Mouse (Mus musculus): ENCODE data around the gene Fbxo36. TPM values are rescaled to one million over a fixed set of nuclear protein-coding genes. Genes with fewer than 3 reads are reported as not detected.

Gene Fbxo36
- polyA plus RNA-seq, 1 experiment from 2014 or later, result 6.5 TPM

DNA sequence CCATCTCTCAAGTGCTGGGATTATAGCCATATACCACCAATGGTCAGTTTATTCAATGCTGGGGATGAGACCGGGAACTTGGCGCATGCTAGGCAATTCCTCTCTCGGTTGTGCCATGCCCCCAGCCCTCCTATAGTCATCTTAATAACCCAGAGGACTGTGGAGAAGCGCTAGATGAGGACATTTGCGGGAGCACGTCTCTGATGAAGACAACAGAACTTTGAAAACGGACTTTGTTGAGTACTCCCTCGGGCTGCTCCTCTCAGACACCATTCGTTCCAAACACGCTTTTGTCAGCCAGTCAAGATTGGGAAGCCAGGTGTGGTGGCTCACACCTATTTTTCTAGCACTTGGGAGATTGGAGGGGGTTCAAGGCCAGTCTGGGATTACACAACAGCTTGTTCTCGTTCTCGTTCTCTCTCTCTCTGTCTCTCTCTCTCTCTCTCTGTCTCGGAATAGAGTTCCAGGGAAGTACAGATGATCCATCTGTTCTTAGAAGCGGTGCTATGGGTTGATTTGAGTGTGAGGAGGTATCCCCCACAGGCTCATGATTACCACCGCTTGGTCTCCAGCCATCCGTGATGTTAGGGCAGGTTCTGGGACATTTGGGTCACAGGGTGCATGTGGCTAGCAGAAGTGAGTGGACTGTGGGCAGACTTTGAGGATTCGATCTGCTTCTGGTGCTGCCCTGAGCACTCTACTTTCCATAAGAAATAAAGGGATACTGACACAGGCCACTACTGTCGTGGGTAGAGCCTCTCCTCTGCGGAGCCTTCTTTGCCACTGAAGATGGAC, 97.3 kb downstream of the Fbxo36 start:
- H3K4me2 ChIP-seq (replicated peaks), result no peak overlapping the region
- no peaks in the 10 kb centered on the region for H3K36me3 ChIP-seq
- H3K27ac ChIP-seq (replicated peaks), result no peak overlapping the region
- no peak overlapping the region for H3K4me3 ChIP-seq
- H3K9ac ChIP-seq (replicated peaks), result no peak overlapping the region
- no peaks in the 10 kb centered on the region for H3K9me3 ChIP-seq
- H3K27me3 ChIP-seq, result no peaks in the 10 kb centered on the region
- H3K4me1 ChIP-seq, result peaks cover 15% of the 10 kb centered on the region
- WGBS, result 80% methylated on average over 19 of the region's 19 CpGs
- ATAC-seq (replicated peaks), result no peak

DNA sequence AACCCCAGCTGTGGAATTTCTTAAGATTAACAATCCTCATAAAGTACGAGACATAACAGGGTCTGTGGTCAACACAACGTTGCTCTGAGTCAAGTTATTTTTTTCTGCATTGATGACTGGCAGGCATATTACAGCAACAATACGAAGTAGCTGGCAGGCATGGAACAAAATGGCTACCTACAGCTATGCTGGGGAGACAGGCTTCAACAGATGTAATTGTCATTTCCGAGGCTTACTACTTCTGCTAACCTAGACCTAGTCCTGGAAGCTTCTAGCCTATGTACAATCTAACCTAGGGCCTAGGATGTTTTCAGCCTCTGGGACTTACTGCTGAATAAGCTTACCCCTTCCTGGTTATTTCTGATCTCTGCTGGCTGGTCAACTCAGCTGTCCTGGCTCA, 99.8 kb downstream of the Fbxo36 start:
- 81% methylated on average over 4 of the region's 4 CpGs for WGBS
- no peak overlapping the region for H3K27ac ChIP-seq (replicated peaks)
- H3K36me3 ChIP-seq, result no peaks in the 10 kb centered on the region
- no peak overlapping the region for H3K4me2 ChIP-seq (replicated peaks)
- no peaks in the 10 kb centered on the region for H3K9me3 ChIP-seq
- H3K4me3 ChIP-seq, result no peak overlapping the region
- H3K4me1 ChIP-seq, result peaks cover 10% of the 10 kb centered on the region
- H3K27me3 ChIP-seq, result no peaks in the 10 kb centered on the region
- no peak overlapping the region for H3K9ac ChIP-seq (replicated peaks)
- no peak for ATAC-seq (replicated peaks)

DNA sequence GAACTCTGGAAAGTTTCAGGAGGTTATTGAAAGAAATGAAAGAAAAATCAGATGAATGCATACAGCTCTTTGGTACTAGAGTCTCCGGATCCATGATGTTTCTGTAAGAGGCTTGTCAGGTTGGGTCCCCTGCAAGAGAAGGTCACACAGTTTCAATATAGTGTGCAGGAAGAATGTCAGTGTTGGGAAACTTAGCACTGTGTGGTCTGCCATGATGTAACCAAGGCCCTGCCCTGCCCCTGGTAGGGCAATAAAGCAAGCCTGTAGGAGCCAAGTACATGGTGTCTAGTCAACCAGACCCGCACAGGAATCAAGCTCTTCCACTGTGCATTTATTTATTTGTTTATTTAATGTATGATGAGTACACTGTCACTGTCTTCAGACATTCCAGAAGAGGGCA, 100.7 kb downstream of the Fbxo36 start:
- H3K27me3 ChIP-seq, result no peaks in the 10 kb centered on the region
- no peak overlapping the region for H3K9ac ChIP-seq (replicated peaks)
- WGBS, result 98% methylated on average over 2 of the region's 2 CpGs
- no peak overlapping the region for H3K4me2 ChIP-seq (replicated peaks)
- H3K4me3 ChIP-seq, result no peak overlapping the region
- no peak for ATAC-seq (replicated peaks)
- no peaks in the 10 kb centered on the region for H3K36me3 ChIP-seq
- H3K27ac ChIP-seq (replicated peaks), result no peak overlapping the region
- H3K4me1 ChIP-seq, result peaks cover 8% of the 10 kb centered on the region
- no peaks in the 10 kb centered on the region for H3K9me3 ChIP-seq

DNA sequence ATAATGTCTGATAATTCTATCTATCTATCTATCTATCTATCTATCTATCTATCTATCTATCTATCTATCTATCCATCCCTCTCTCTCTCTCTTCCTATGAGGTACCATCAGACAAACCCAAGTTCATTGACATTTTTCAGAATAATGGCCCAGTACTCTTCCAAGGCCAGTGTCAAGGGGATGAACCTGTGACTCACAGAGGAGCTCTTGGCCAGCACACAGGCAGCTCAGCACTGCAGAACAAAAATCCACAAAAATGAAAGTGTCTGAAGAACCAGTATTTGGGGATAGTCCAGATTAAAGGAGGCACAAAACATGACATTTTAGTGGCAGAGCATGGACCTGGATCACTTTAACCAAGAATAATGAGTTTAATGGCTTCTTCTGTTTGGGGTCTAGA, 103.0 kb downstream of the Fbxo36 start:
- no peak overlapping the region for H3K27ac ChIP-seq (replicated peaks)
- H3K4me1 ChIP-seq, result no peaks in the 10 kb centered on the region
- H3K9ac ChIP-seq (replicated peaks), result no peak overlapping the region
- no peak overlapping the region for H3K4me3 ChIP-seq
- ATAC-seq (replicated peaks), result no peak
- H3K27me3 ChIP-seq, result no peaks in the 10 kb centered on the region
- H3K4me2 ChIP-seq (replicated peaks), result no peak overlapping the region
- H3K9me3 ChIP-seq, result no peaks in the 10 kb centered on the region
- H3K36me3 ChIP-seq, result no peaks in the 10 kb centered on the region

DNA sequence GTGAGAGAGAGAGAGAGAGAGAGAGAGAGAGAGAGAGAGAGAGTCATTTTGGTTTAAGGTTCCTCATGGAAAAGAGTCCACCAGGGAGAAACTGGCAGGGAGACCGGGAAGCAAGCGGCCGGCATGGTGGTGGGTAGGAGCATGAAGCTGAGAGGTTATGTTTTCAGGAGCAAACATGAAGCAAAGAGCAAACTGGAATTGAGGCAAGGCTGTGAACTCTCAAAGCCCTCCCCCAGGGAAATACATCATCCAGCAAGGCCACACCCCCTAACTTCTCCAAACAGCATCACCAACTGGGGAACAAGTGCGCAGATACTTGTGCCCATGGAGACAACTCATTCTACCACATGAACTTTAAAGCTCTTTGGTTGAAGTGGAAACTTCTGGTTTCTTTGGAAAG, 103.9 kb downstream of the Fbxo36 start:
- Histone ChIP-seq H3K27me3 (no peaks in the 10 kb centered on the region), H3K36me3 (no peaks in the 10 kb centered on the region), H3K9ac (replicated peaks) (no peak overlapping the region), H3K4me1 (no peaks in the 10 kb centered on the region), H3K4me3 (no peak overlapping the region), H3K9me3 (no peaks in the 10 kb centered on the region), H3K4me2 (replicated peaks) (no peak overlapping the region), H3K27ac (replicated peaks) (no peak overlapping the region)
- WGBS, result 95% methylated on average over 4 of the region's 4 CpGs
- ATAC-seq (replicated peaks), result no peak

DNA sequence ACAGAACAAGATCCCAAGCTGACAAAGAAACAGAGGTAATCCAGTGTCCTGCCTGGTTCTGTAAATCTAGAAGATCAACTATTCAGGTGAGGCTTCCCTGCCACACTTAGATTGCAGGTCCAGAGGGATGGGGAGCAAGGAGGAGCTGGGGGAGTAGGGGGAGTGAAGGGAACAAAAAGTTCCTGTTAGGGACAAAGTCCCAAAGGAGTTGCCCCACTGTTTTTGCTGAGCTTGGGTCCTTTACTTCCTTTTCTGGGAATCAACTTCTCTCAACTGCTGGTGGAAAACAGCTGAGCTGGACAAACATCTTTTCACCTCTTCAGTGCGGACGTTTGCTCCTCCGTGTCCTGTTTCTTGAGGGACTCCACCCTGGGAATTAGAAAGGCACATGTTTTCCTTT, 106.3 kb downstream of the Fbxo36 start:
- ATAC-seq (replicated peaks), result no peak
- no peak overlapping the region for H3K9ac ChIP-seq (replicated peaks)

DNA sequence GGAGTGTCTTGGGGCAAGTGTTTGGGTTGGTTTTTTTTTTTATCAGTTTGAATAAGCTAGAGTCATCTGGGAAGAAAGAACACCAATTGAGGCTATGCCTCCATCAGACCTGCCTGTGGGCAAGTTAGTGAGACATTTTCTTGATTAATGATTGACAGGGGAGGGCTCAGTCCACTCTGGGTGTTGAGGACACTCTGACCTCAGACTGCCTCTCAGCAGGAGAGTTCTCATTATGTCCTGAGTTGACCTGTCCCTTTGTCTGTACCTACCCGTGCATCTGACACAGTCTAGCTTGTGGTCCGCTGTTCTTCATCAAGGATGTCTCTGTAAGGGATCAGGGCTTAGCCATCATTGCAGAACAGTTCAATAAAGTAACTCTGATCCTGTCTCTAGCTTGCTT, 107.7 kb downstream of the Fbxo36 start:
- no peak overlapping the region for H3K27ac ChIP-seq (replicated peaks)

More for the DNA sequence above, 106.3 kb downstream of the Fbxo36 start:
- no peaks in the 10 kb centered on the region for H3K9me3 ChIP-seq
- H3K4me2 ChIP-seq (replicated peaks), result no peak overlapping the region
- 92% methylated on average over 3 of the region's 3 CpGs for WGBS
- no peak overlapping the region for H3K4me3 ChIP-seq
- no peaks in the 10 kb centered on the region for H3K4me1 ChIP-seq
- no peaks in the 10 kb centered on the region for H3K27me3 ChIP-seq
- no peaks in the 10 kb centered on the region for H3K36me3 ChIP-seq
- no peak overlapping the region for H3K27ac ChIP-seq (replicated peaks)

More for the DNA sequence above, 107.7 kb downstream of the Fbxo36 start:
- WGBS, result 61% methylated on average over 2 of the region's 2 CpGs
- Histone ChIP-seq H3K9ac (replicated peaks) (no peak overlapping the region), H3K4me1 (no peaks in the 10 kb centered on the region), H3K4me2 (replicated peaks) (no peak overlapping the region), H3K27me3 (no peaks in the 10 kb centered on the region), H3K4me3 (no peak overlapping the region), H3K9me3 (no peaks in the 10 kb centered on the region), H3K36me3 (no peaks in the 10 kb centered on the region)
- ATAC-seq (replicated peaks), result no peak

Other genes with a start within 250 kb of the Fbxo36 start
- gene Dner, start 143.6 kb upstream of the Fbxo36 start, polyA plus RNA-seq (2015; fragmentation: Nextera tagmentation; extraction: Ambion mirVana), result 170 and 178 TPM in 2 replicates
- gene Trip12, start 675 bp downstream of the Fbxo36 start, polyA plus RNA-seq (2015; fragmentation: Nextera tagmentation; extraction: Ambion mirVana), result 53.8 and 55.5 TPM in 2 replicates
- gene Slc16a14, start 95.3 kb downstream of the Fbxo36 start, polyA plus RNA-seq (2015; fragmentation: Nextera tagmentation; extraction: Ambion mirVana), result 9.0 and 9.2 TPM in 2 replicates

Measured in forebrain, embryonic 15.5 days (tissue).